Mouse (Mus musculus) cerebellum, postnatal 25 days (tissue): ENCODE results near the gene Fcor.

ENCODE experiments used
- DNase-seq, 2 experiments: peaks; one replicate each; pipeline ENCODE4 v3.0.0; 2021; ENCODE audit warnings: mixed read lengths in 2 of 2

The Fcor gene

DNA sequence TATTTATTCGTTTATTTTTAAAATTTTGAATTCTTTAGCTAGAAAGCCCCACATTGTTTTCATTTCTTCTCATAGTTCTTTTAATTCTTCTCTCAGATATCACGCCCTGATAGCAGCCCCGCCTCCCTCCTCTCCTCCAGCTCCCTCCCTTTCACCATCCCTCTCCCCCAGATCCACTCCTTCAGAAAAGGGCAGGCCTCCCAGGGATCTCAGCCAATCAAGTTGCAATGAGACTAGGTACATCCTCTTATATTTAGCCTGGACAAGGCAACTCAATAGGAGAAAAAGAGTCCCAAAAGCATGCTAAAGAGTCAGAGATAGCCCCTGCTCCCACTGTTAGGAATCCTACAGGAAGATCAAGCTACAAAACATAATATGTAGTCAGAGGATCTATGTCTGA is 2.5 kb upstream of the Fcor start:
- no peak for DNase-seq

DNA sequence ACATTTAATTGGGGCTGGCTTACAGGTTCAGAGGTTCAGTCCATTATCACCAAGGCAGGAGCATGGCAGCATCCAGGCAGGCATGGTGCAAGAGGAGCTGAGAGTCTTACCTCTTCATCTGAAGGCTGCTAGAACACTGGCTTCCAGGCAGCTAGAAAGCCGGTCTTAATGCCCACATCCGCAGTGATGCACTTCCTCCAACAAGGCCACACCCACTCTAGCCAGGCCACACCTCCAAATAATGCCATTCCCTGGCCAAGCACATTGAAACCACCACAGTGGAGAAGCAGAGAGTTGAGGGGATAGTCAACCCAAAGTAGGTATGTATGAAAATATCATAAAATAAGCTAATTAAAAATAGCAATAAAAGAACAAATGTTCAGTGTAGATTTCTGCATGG is 1.8 kb downstream of the Fcor start:
- no peak for DNase-seq

GRCm38 (mm10) chr8:3665507-3665906 is 6.7 kb downstream of the Fcor start, which contains the start of gene Mcemp1:
Gene Mcemp1, plus strand, starts transcription at chr8:3665754.
- no peak for DNase-seq

DNA sequence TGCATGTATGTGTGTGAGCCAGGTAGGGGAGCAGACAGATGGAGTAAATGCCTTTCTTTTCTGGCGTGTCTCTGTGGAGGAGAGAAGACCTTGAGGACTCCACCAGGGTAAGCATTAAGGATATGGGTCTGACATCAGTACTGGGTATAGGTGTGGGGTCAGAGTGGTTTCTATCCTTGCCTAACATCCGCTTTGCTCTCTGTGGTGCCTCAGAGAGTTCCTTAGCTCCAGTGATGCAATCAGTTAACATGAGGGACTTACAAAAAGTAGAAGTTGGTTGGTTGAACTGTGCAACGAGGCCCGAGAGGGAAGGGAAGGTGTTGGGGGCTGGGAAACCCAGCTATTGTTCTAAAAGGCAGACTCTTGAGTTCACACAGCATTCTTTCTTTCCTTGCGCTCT is 7.8 kb downstream of the Fcor start:
- no peak for DNase-seq

DNA sequence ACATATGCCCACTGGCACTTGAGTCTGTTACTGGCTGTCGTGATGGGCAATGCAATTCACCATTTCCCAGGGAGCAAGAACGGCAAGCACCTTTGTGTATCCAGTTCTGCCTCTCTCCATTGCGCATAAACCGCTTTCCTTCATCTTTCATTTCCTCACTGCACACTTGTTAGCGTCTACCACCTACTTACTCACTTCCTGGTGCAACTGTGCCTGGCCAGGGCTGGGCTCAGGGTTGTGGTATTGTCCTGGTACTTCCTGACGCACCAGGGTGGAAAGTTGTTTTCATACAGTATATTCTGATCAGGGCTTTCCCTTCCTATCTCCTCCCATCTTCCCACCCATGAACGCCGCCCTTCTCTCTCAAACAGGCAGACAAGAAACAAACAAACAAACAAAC is 11.3 kb downstream of the Fcor start:
- DNase-seq: no peak

GRCm38 (mm10) chr8:3656725-3657381 is 15.3 kb downstream of the Fcor start:
- DNase-seq: no peak

GRCm38 (mm10) chr8:3655526-3655925 is 16.6 kb downstream of the Fcor start, which contains the start of gene Retn:
Gene Retn, plus strand, starts transcription at chr8:3655770.
- DNase-seq: no peak

- no peak for DNase-seq
Measured at GRCm38 (mm10) chr8:3654726-3655508, 17.2 kb downstream of the Fcor start.

DNA sequence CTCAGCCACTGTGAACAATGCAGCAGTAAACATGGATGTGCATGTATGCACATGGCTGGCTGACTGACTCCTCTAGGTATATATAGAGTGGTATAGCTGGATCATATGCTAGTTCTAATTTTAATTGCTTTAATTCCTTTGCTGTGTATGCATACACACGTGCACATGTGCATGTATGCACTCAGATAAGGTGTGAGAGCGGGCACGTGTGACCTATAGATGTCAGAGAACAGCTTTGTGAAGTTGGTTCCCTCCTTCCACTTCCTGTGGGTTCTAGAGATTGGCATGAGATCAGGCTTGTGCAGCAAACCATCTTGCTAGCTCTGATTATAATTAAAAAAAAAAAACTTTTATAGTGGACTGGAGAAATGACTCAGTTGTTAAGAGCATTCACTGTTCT is 19.3 kb downstream of the Fcor start:
- DNase-seq: no peak

DNA sequence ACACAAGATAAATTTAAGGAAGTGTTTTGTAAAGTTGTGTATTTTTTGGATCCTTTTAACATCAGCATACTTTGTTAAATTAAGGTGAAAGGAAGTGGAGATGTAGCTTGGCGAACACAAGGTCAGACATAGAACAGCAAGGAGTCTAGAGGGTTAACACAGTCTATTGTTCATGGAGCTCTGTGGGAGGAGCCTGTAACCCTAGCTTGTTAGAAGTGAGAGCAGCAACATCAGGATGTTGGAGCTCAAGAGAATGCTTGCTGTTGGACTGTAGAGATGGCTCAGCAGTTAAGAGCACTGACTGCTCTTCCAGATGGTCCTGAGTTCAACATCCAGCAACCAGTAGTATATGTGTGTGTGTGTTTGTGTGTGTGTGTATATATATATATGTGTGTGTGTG is 23.2 kb downstream of the Fcor start:
- no peak for DNase-seq

- no peak for DNase-seq
Measured at GRCm38 (mm10) chr8:3648268-3648667, 23.9 kb downstream of the Fcor start.

- no peak for DNase-seq
Measured at GRCm38 (mm10) chr8:3647561-3647960, 24.6 kb downstream of the Fcor start.

DNA sequence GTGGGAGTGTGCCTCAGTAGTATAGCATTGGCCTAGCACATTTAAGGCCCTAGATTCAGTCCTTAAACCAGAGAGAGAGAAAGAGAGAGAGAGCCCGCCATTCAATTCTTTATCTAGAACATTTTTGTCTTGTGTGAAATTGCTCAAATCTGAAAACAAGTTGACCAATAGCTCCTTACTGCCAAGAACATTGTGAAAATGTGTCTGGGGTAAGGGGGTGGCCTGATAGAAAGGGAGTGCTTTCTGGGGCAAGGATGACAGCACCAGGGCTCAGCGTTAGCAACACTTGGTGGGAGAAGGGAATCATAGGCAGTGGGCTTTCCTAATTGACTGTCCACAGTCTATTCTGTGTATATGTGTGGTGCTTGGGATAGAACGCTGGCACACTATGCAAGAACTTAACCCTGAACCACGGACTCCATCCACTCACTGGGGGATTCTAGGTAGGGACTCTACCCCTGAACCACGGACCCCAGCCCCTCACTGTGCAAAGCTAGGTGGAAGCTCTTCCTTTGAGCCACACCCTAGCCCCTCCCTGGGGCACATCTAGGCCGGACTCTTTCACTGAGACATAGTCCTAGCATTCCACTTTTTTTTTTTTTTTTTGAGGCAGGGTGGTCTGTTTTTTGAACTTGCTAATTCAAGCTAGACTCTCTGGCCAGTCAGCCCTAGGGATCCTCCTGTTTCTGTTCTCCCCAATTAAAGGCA is 25.2 kb downstream of the Fcor start:
- DNase-seq: no peak

DNA sequence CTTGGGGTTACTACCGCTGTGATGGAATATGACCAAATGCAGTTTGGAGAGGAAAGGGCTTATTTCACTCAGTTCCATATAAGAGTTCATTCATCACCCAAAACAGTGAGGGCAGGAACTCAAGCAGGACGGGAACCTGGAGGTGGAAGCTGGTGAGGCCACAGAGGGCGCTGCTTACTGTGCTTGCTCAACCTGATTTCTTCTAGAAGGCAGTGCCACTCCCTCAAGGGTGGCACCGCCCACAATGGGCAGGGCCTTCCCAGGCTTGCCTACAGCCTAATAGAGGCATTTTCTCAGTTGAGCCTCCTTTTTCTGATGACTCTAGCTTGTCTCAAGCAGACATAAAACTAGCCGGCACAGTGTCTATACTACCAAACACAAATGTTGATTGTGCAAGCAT is 26.4 kb downstream of the Fcor start:
- peak in 1 of 2 experiments; percentile 45 for DNase-seq

- DNase-seq: no peak
Measured at GRCm38 (mm10) chr8:3631478-3631875, 40.7 kb downstream of the Fcor start.

GRCm38 (mm10) chr8:3630647-3631477 is 41.3 kb downstream of the Fcor start, which contains the start of gene Stxbp2:
Gene Stxbp2, plus strand, starts transcription at chr8:3630955.
- DNase-seq: peak; percentile 82 to 90

DNA sequence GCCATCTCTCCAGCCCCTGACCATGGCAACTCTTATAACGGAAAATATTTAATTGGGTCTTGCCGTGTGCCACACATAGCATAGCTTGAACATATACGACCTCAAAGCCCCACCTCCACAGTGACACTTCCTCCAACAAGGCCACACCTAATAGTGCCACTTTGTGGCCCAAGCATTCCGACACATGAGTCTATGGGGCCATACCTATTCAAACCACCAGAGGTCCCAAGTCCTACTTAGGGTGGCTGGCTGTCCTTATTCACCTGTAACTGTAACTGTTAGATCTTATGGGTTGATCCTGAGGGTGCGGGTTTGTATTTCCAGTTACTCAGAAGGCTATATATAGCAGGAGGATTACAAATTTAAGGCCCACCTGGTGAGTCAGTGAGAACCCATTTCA is 44.1 kb downstream of the Fcor start:
- DNase-seq: peak in 1 of 2 experiments; percentile 65

DNA sequence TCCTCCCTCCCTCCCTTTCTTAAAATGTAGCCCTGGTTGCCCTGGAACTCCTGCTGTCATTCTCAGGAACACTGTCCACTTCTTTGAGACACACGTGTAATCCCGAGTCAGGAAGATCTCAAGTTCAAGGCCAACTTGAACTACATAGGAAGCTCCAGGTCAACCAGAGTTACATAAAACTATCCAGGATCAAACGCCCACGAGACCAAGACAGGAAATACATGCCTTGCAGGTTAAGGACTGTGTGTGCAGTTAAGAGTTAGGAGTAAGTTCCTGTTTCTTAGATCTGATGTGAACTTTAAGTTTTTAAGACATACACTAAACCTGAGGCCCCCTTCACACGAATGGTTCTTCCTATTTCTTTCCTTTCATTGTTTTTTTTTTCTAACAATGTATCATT is 45.2 kb downstream of the Fcor start:
- no peak for DNase-seq

DNA sequence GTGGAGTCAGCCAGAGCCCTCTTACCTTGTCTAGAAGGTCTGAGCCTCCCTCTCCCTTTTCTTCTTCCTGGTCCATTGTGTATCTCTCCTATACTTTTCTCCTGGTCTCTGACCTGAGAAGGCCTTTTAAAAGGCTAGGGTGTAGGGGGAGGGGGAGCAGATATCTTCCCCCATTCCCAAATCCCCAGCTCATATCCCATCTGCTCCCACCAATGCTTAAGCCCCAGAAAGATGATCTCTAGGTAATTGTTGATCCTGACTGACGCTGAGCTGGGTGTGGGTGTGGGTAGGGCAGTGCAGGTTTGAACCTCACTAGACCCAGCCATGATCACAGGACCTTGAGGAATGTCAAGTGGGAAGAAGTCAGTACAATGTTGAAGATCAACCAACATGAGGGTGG is 46.7 kb downstream of the Fcor start, which contains the start of gene Pcp2:
TSS of gene Pcp2 (minus strand) at position 101 of the 400 bp plus-strand sequence.
- DNase-seq: no peak

GRCm38 (mm10) chr8:3622119-3622518 is 50.0 kb downstream of the Fcor start:
- DNase-seq: no peak

DNA sequence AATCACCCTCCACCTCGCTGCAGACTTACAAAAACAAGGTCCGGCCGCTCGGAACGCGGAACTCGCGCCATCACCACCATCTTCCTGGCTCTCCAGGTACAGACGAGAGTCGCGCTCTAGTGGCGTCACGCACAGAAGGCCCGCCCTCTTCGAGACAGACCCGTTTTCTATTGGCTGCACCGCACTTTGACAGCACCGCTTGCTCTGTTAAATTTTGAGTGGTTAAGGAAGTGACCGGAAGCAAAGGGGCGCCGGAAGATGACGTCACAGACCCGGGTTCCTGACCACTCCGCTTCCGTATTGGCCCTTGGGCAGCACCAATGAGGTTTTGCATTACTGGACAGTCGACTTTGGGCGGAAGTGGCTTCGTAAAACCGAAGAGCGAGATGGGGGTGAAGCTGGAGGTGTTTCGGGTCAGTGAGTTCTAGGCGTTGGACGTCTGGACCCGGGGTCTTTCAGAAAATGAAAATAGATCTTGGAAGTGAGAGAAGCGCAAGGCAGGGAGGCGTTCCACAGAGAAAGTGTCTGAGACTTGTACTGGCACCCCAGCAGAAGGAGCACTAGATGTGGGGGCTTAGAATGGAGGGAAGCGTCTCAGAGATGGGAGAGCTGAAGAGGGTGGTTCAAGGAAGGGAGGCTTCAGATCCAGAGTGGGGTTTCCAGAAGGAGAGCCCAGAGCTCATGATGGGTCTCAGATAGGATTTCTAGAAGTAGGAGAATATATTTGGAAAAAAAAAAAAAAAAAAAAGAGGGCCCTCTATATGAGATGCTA is 50.8 kb downstream of the Fcor start, which contains the start of the genes Xab2 and Pet100:
TSS of gene Xab2 (minus strand) at position 118 of the 772 bp plus-strand sequence.
TSS of gene Pet100 (plus strand) at position 350 of the 772 bp plus-strand sequence.
- peak; percentile 99 for DNase-seq
